Comparison of ENCODE assay signal across 17 mouse cellular contexts in genomic region chr15:93656713-93657112, GRCm38 (mm10).
DNase-seq lines count a peak whose midpoint lies in the region; ATAC-seq and TF ChIP-seq lines count a peak whose summit lies in the region.
"Had no signal": no experiment of that assay in that cellular context is flagged by ENCODE, and none has a peak within 500 bp of the region (broad histone marks: within the 10 kb centered on the region; RNA-seq: fewer than 3 reads in every experiment).

No protein-coding gene starts in this region.

- no peak overlapping the region for H3K4me3 ChIP-seq in heart, embryonic 11.5 days (ENCODE audit: low read depth, low read length)
- no peak overlapping the region for H3K4me3 ChIP-seq in limb, embryonic 13.5 days
- no peak overlapping the region for H3K4me3 ChIP-seq in limb, embryonic 10.5 days
- H3K4me3 ChIP-seq in embryonic facial prominence, embryonic 12.5 days: no peak overlapping the region
- no peak overlapping the region for H3K4me3 ChIP-seq in stomach, postnatal 0 days (ENCODE audit: low read depth, low read length)
- H3K4me3 ChIP-seq in forebrain, embryonic 14.5 days (ENCODE audit: low read depth, low read length): no peak overlapping the region
- H3K4me3 ChIP-seq: erythroblast, embryonic 14.5 days; liver, embryonic 15.5 days; neural tube, embryonic 12.5 days; stomach, embryonic 15.5 days had no signal

- H3K36me3 ChIP-seq in heart, embryonic 11.5 days (ENCODE audit: control insufficient read depth, insufficient read depth, low read length): no peaks in the 10 kb centered on the region
- no peaks in the 10 kb centered on the region for H3K36me3 ChIP-seq in limb, embryonic 13.5 days
- no peaks in the 10 kb centered on the region for H3K36me3 ChIP-seq in limb, embryonic 10.5 days
- no peaks in the 10 kb centered on the region for H3K36me3 ChIP-seq in embryonic facial prominence, embryonic 12.5 days
- H3K36me3 ChIP-seq in stomach, postnatal 0 days (ENCODE audit: control insufficient read depth, insufficient read depth, low read length): no peaks in the 10 kb centered on the region
- H3K36me3 ChIP-seq in forebrain, embryonic 14.5 days (ENCODE audit: control insufficient read depth, insufficient read depth, low read length): no peaks in the 10 kb centered on the region
- H3K36me3 ChIP-seq: liver, embryonic 15.5 days; neural tube, embryonic 12.5 days; stomach, embryonic 15.5 days had no signal

- intact Hi-C loops in heart, postnatal 14 days (cut with DNase I): no loop called here

- no peak for ATAC-seq in heart, embryonic 11.5 days (replicated peaks; ENCODE audit: insufficient number of reproducible peaks, low FRiP score, low TSS enrichment)
- ATAC-seq in limb, embryonic 13.5 days (ENCODE audit: low FRiP score, low read depth): peak; percentile 57; the same call in 1 of the 2 replicates
- ATAC-seq in embryonic facial prominence, embryonic 12.5 days (ENCODE audit: insufficient number of reproducible peaks, insufficient read depth, low FRiP score, low TSS enrichment): no peak
- ATAC-seq in stomach, postnatal 0 days (ENCODE audit: low FRiP score, low TSS enrichment): 0 out of 2 replicates have a peak, but pooled peaks have one; percentile 57
- no peak for ATAC-seq in forebrain, embryonic 14.5 days
- ATAC-seq: midbrain, embryonic 16.5 days had no signal

- DNase-seq in heart, postnatal 14 days: no peak
- DNase-seq in limb, embryonic 10.5 days (ENCODE audit: low spot score): no peak
- DNase-seq in stomach, postnatal 0 days (ENCODE audit: low spot score): no peak
- DNase-seq in forebrain, embryonic 14.5 days (ENCODE audit: low spot score): no peak
- DNase-seq: adrenal gland, postnatal 36 days; cerebellum, postnatal 25 days; kidney, postnatal 10 days; layer of hippocampus, adult 9-11 months; thymus, postnatal 4 days had no signal

- no peak overlapping the region; the same call in 1 of the 2 replicates for H3K9ac ChIP-seq in heart, embryonic 11.5 days (ENCODE audit: low read depth, low read length)
- no peak overlapping the region for H3K9ac ChIP-seq in limb, embryonic 13.5 days
- no peak overlapping the region for H3K9ac ChIP-seq in embryonic facial prominence, embryonic 12.5 days
- no peak overlapping the region for H3K9ac ChIP-seq in stomach, postnatal 0 days (ENCODE audit: low read length)
- no peak overlapping the region for H3K9ac ChIP-seq in forebrain, embryonic 14.5 days (ENCODE audit: low read length)
- H3K9ac ChIP-seq: liver, embryonic 15.5 days; neural tube, embryonic 12.5 days; stomach, embryonic 15.5 days had no signal

- peak overlapping the region; percentile 75; the same call in 1 of the 2 replicates for H3K27ac ChIP-seq in heart, embryonic 11.5 days (ENCODE audit: low read depth, low read length)
- peak overlapping the region; percentile 70 for H3K27ac ChIP-seq in limb, embryonic 13.5 days
- no peak overlapping the region for H3K27ac ChIP-seq in limb, embryonic 10.5 days
- peak overlapping the region; percentile 51; the same call in 1 of the 2 replicates for H3K27ac ChIP-seq in embryonic facial prominence, embryonic 12.5 days
- H3K27ac ChIP-seq in stomach, postnatal 0 days (replicated peaks): no peak overlapping the region
- no peak overlapping the region for H3K27ac ChIP-seq in forebrain, embryonic 14.5 days (ENCODE audit: low read depth, low read length)
- H3K27ac ChIP-seq: liver, embryonic 15.5 days; neural tube, embryonic 12.5 days; stomach, embryonic 15.5 days had no signal

- TF ChIP-seq EP300 in stomach, postnatal 0 days (optimal IDR thresholded peaks at IDR 0.05): no peak

- no peaks in the 10 kb centered on the region for H3K27me3 ChIP-seq in heart, embryonic 11.5 days (ENCODE audit: control insufficient read depth, insufficient read depth, low read length)
- no peaks in the 10 kb centered on the region for H3K27me3 ChIP-seq in limb, embryonic 13.5 days
- H3K27me3 ChIP-seq in limb, embryonic 10.5 days (ENCODE audit: low read depth, poor library complexity, severe bottlenecking): no peaks in the 10 kb centered on the region
- H3K27me3 ChIP-seq in embryonic facial prominence, embryonic 12.5 days: no peaks in the 10 kb centered on the region
- no peaks in the 10 kb centered on the region for H3K27me3 ChIP-seq in stomach, postnatal 0 days (ENCODE audit: control insufficient read depth, insufficient read depth, low read length)
- H3K27me3 ChIP-seq in forebrain, embryonic 14.5 days (replicated peaks; ENCODE audit: control insufficient read depth, insufficient read depth, low read length): no peaks in the 10 kb centered on the region
- H3K27me3 ChIP-seq: liver, embryonic 15.5 days; neural tube, embryonic 12.5 days; stomach, embryonic 15.5 days had no signal

- H3K4me1 ChIP-seq in heart, embryonic 11.5 days (ENCODE audit: control insufficient read depth, insufficient read depth, low read length): peaks cover 20% of the 10 kb centered on the region
- peaks cover 22% of the 10 kb centered on the region for H3K4me1 ChIP-seq in limb, embryonic 13.5 days
- peaks cover 5% of the 10 kb centered on the region; the same call in 1 of the 2 replicates for H3K4me1 ChIP-seq in limb, embryonic 10.5 days
- peaks cover 20% of the 10 kb centered on the region for H3K4me1 ChIP-seq in embryonic facial prominence, embryonic 12.5 days
- no peaks in the 10 kb centered on the region for H3K4me1 ChIP-seq in stomach, postnatal 0 days (replicated peaks; ENCODE audit: control insufficient read depth, insufficient read depth)
- H3K4me1 ChIP-seq in forebrain, embryonic 14.5 days (ENCODE audit: control insufficient read depth, insufficient read depth, low read length): no peaks in the 10 kb centered on the region
- H3K4me1 ChIP-seq: liver, embryonic 15.5 days; neural tube, embryonic 12.5 days; stomach, embryonic 15.5 days had no signal

- whole genome bisulfite sequencing in heart, embryonic 11.5 days (ENCODE audit: insufficient replicate concordance): 41% methylated on average over 6 of the region's 6 CpGs
- 31% methylated on average over 6 of the region's 6 CpGs for WGBS in limb, embryonic 13.5 days
- 86% methylated on average over 6 of the region's 6 CpGs for WGBS in limb, embryonic 10.5 days
- WGBS in embryonic facial prominence, embryonic 12.5 days: 38% methylated on average over 6 of the region's 6 CpGs
- WGBS in stomach, postnatal 0 days: 38% methylated on average over 6 of the region's 6 CpGs
- WGBS in forebrain, embryonic 14.5 days: 86% methylated on average over 6 of the region's 6 CpGs

- H3K4me2 ChIP-seq in heart, embryonic 11.5 days: peak overlapping the region; percentile 15; the same call in 1 of the 2 replicates
- H3K4me2 ChIP-seq in limb, embryonic 13.5 days (replicated peaks): no peak overlapping the region
- H3K4me2 ChIP-seq in embryonic facial prominence, embryonic 12.5 days (replicated peaks): no peak overlapping the region
- H3K4me2 ChIP-seq in stomach, postnatal 0 days (replicated peaks; ENCODE audit: low read depth): no peak overlapping the region
- no peak overlapping the region for H3K4me2 ChIP-seq in forebrain, embryonic 14.5 days (ENCODE audit: low read length)
- H3K4me2 ChIP-seq: liver, embryonic 15.5 days; neural tube, embryonic 12.5 days; stomach, embryonic 15.5 days had no signal

- no peaks in the 10 kb centered on the region; the same call in none of the 2 replicates for H3K9me3 ChIP-seq in heart, embryonic 11.5 days (replicated peaks; ENCODE audit: control insufficient read depth, low read length)
- H3K9me3 ChIP-seq in limb, embryonic 13.5 days: 0 out of 2 replicates have a peak, but pooled peaks cover 5% of the 10 kb centered on the region
- no peaks in the 10 kb centered on the region for H3K9me3 ChIP-seq in limb, embryonic 10.5 days (replicated peaks)
- H3K9me3 ChIP-seq in embryonic facial prominence, embryonic 12.5 days: 0 out of 2 replicates have a peak, but pooled peaks cover 1% of the 10 kb centered on the region
- no peaks in the 10 kb centered on the region for H3K9me3 ChIP-seq in stomach, postnatal 0 days (ENCODE audit: control insufficient read depth, low read length)
- H3K9me3 ChIP-seq in forebrain, embryonic 14.5 days (replicated peaks; ENCODE audit: control insufficient read depth, low read length): no peaks in the 10 kb centered on the region
- H3K9me3 ChIP-seq: liver, embryonic 15.5 days; stomach, embryonic 15.5 days had no signal

- no peak for TF ChIP-seq CTCF in stomach, postnatal 0 days (IDR thresholded peaks at IDR 0.05; ENCODE audit: low read depth)

Comparison
In these comparisons a context has a peak if more than half of its experiments do, and no peak if none do; other contexts are left out.
1. H3K27ac ChIP-seq: peak in heart, embryonic 11.5 days (single experiment), limb, embryonic 13.5 days (single experiment) and embryonic facial prominence, embryonic 12.5 days (single experiment); none in limb, embryonic 10.5 days (single experiment), stomach, postnatal 0 days (single experiment) and forebrain, embryonic 14.5 days (single experiment).
2. ATAC-seq: peak in limb, embryonic 13.5 days (single experiment) and stomach, postnatal 0 days (single experiment); none in heart, embryonic 11.5 days (single experiment), embryonic facial prominence, embryonic 12.5 days (single experiment) and forebrain, embryonic 14.5 days (single experiment).